Mouse (Mus musculus): ENCODE results near the gene Zfp488.
A peak's percentile ranks its signal among the peaks of the same experiment; 100 is the strongest.

Zfp488 gene

GRCm38 (mm10) chr14:33942222-33942621 lies 36.3 kb downstream of the Zfp488 start:
- DNase-seq: no peak

GRCm38 (mm10) chr14:33940739-33941138 lies 37.8 kb downstream of the Zfp488 start, which contains the start of gene Gdf2:
TSS of gene Gdf2 (plus strand) at chr14:33941039.
- DNase-seq: no peak

- peak; percentile 74 to 77 for DNase-seq
These were observed 39.4 kb downstream of the Zfp488 start for GRCm38 (mm10) chr14:33939117-33939516.

GRCm38 (mm10) chr14:33933778-33934317 lies 44.7 kb downstream of the Zfp488 start:
- peak; percentile 49 to 59 for DNase-seq

- DNase-seq: peak; percentile 69 to 71
These were observed 45.4 kb downstream of the Zfp488 start for GRCm38 (mm10) chr14:33932935-33933703.

GRCm38 (mm10) chr14:33931853-33932252 lies 46.7 kb downstream of the Zfp488 start:
- no peak for DNase-seq

- DNase-seq: peak in 1 of 2 experiments; percentile 12
These were observed 55.1 kb downstream of the Zfp488 start, which contains the start of gene Gdf10 for GRCm38 (mm10) chr14:33923168-33924070. TSS of gene Gdf10 (plus strand) at chr14:33923587.

- no peak for DNase-seq
These were observed 55.8 kb downstream of the Zfp488 start for GRCm38 (mm10) chr14:33922771-33923167.

GRCm38 (mm10) chr14:33920727-33921559 lies 57.6 kb downstream of the Zfp488 start:
- no peak for DNase-seq

All from cerebellum, postnatal 36 days (tissue).